Mouse (Mus musculus): Measurements from ENCODE around the gene Myh7.

DNA sequence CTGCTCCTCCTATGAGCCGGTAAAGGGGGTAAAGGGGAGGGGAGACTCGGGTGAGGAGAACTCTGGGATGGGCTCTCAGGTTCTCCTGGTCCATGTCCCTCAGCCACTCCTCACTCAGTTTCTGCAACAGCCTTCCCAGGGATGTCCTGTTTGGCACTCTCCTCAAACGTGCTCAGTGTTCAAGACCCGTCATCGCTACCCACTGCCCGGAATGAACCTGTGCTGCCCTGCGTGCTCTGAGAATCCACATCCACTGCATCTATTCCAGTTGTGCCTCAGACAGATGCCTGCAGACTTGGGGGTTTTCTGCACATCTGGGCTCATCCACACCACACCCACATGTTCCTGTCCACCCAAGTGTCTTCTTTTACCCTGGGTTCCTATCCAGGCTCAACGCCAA lies 51.9 kb downstream of the Myh7 start:
- TF ChIP-seq CTCF (IDR thresholded peaks at IDR 0.05; ENCODE audit: low read depth) (no peak), EP300 (IDR thresholded peaks at IDR 0.05; ENCODE audit: low read depth) (no peak)
